Mouse (Mus musculus) kidney, postnatal 4 days (tissue): ENCODE data around the gene Asic3.
A peak's percentile ranks its signal among the peaks of the same experiment; 100 is the strongest.

Source experiments
- DNase-seq, 2 experiments: peaks; one replicate each; pipeline ENCODE4 v3.0.0; 2021; ENCODE audit warnings: mixed read lengths in 2 of 2

Asic3 gene

DNA sequence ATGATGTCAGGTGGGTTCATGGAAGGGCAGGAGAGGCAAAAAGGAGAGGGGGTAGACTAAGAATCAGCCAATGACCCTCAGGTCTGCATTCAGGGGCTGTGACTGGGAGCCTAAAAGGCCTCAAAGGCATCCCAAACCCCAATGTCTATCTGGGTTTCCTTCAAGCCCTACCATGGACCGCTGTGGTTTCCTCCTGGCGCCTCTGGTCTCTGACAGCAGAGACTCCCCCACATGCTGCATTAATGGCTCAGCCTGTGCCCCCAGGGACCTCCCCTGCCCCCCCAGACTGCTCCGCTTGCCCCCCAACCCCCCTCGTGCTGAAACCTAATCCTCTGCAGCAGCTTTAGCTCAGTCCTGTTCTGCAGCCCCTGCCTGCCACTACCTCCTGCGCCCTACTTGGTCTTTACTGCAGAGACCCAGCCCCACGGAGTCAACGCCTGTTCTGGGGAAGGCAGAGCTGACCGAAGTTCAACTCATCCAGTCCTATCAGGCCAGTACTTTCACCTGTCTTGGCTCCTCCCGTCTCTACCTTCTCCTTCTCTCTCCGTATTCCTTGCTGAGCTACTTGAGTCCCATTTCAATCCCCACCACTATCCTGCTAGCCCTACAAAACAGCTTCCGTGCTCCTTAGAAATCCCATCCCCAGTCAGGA, at the start of gene Asic3:
Asic3 (plus strand) TSS at position 351 of the 652 bp plus-strand sequence.
- peak; percentile 43 to 55 for DNase-seq

DNA sequence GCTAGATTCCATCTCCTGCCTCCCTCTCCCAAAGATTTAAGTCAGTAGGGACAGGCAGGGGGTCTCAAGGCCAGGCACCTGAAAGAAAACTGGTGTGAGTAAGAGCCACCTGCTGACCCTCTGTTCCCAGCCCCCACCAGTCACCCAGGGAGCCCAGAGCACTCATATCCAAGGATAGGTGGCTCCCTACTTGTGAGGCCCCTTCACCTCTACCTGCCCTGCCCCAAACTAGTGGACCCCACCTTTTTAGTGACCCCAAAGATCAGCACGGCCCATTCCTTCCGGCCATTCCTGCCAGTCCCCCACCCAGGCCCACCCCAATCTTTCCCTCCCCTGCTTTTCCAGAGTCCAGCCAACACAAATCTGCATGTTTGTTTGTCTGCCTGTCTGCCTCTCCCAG, 49.7 kb upstream of the Asic3 start:
- no peak for DNase-seq

DNA sequence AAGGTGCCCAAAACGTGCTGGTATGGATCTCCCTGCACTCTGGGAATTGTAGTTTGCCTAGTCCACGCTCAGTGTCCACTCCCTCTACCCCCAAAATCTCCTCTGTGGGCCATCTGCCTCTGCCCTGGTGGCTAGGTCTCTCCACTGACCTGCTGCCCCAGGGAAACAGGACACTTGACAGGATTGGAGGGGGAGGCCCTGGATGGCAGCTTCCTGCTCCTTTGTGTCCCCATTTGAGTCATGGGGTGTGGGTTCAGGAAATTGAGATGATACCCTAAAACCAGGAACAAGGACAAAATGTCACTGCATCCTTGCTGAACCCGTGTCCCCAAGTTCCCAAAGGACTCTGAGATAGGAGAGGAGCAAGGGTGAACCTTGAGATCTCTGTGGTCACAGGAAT, 49.1 kb upstream of the Asic3 start:
- DNase-seq, result no peak

DNA sequence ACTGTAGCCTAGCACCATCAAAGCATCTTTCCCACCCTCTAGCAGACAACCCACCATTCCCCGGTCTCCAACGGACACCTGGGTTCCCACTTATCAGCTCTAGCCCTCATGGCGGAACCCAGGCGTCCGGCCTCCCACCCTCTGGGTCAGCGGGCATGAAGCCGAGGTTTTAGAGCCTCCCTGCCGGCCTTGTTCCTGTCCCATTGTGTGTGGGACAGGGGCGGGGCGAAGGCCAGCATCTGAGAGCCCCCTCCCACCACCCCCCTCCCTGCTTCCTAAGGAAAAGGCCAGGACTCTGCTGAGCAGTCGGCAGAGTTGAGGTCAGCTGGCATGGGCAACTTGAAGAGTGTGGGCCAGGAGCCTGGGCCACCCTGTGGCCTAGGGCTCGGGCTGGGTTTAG, 48.7 kb upstream of the Asic3 start, which contains the start of gene Nos3:
Nos3 (plus strand) TSS at position 303 of the 400 bp plus-strand sequence.
- peak; percentile 55 to 74 for DNase-seq

DNA sequence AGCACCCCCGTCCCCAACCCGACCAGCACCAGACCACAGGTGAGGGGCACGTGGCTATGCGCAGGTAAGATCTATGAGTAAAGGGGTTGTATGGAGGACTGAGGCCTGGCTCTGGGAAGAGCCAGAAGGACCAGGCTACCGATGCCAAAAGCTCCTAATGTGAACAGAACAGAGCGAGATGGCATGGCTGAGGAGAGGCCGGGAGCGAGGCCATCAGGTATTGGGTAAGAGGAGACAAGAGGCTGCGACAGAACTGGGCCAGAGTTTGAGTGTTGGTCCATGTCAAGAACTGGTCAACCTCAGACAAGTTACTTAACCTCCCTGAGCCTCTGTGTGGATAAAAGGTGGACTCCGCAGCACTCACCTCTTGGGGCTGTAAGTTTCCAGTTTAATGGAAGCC, 48.2 kb upstream of the Asic3 start:
- DNase-seq, result no peak

DNA sequence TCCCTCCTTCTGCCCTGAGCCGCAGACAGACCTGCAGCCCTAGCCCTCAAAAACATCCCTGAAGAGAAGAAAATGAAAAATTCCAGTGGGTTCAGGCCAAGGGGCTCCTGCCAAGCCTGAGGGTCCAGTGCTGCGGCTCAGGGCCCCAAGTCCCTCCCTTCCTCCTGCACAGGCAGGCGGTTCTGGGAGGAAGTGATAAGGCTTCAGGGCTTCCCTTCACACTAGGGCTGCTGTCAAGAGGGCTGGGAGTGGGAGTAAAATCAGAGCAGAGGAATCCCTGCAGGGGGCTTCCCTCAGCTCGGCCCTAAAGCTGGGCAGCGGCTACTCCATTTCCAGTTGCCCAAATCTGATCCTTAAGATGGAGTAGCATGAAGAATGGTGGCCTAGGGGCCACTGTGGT, 47.7 kb upstream of the Asic3 start:
- DNase-seq, result peak in 1 of 2 experiments; percentile 27

DNA sequence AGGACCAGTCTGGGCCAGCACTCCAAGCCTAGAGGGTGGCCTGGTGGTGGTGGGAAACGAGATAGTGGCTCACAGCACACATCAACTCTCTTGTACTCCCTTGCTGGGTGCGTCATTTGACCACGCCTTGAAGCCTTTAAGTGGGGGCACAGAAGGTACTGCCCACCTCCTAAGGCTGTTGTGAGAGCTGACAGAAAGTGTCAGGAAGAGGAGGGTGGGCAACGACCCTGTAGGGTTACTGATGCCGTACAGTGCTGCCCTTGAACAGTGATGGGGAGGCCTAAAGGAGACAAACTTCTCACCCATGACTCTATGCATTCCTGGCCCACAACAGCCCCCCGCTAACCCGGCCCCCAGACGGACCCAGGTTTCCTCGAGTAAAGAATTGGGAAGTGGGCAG, 46.8 kb upstream of the Asic3 start:
- DNase-seq, result no peak

DNA sequence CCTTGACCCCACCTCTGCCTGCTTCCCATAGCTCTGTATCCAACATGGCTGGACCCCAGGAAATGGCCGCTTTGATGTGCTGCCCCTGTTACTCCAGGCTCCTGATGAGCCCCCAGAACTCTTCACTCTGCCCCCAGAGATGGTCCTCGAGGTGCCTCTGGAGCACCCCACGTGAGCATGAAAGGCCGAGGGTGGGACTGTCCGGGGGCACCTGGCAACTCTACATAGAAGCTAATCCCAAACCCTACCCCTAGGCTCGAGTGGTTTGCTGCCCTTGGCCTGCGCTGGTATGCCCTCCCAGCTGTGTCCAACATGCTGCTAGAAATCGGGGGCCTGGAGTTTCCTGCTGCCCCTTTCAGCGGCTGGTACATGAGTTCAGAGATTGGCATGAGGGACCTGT, 43.4 kb upstream of the Asic3 start:
- no peak for DNase-seq

DNA sequence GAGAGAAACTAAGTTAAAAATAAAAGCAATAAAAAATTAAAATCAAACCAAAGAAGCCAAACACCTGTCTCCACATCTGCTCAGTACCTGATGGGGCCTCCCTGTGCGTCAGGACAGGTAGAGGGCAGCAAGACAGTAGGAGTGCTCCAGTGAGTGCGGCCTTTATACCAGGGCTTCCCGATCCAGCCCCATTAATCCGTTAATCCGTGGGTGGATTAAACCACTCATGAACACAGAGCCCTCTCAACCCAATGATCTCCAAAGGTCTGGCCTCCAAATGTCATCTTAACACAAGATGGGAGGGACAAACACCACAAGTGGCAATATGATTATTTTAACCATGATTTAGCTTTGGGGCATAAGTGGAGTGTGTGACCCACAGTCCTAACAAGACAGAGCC, 39.4 kb upstream of the Asic3 start:
- no peak for DNase-seq

DNA sequence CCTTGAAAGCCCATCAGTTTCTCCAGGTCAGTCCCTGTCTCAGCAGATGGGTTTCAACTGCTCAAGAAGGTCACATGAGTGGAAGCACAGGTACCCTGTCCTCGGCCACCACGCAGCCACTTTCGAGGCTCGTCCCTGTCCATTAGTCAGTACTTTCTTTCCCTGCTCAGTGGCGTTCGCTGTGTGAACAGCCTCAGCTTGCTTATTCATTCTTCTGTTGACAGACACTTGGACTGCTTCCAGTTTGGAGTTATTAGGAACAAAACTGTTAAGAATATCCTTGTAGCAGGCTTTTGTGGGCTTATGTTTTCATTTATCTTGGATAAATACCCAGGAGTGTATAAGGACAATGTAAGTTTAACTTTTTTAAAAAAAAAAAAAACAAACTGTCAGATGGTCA, 39.0 kb upstream of the Asic3 start:
- DNase-seq, result no peak

DNA sequence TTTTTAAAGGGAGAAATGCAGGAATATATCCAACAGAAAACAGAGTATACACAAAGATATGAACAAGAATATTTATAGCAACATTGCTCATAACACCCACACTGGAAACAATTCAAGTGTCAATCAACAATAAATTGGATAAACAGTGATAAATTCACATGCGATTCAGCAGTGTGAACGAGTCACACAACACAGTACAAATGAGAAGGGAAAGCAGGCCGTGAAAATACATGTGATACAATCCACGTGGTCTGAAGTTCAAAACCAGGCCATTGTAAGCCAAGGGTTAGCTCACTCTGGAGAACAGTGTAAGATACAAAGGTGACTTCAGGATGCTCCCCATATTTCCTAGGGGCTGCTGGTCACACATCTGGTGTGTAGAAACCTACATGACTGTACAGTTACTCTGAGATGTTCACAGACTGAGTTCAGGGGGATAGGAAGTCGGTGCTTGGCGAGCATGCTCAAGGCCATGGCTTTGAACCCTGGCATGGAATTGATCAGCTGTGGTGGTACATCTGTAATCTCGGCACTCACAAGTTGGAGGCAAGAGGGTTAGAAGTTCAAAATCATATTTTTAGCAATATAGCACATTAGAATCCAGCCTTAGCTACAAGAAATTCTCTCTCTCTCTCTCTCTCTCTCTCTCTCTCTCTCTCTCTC, 38.4 kb upstream of the Asic3 start:
- no peak for DNase-seq

DNA sequence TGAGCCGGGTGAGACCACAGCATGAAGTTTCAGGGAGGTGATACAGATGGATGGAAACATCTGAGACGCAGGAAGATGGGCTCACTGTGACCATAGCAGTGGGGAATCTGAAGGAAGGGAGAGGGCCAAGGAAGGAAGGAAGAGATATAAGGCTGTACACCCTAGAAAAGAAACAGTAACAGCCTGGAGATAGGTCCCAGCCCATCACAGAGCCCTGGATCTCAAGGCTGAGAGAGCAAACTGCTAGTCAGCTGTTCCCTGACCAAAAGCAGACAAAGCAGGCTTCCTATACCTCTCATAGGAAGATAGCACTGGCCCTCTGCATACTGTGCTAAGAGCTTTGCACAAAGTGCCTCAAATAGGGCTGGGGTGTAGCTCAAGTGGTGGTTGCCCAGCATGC, 34.5 kb upstream of the Asic3 start:
- no peak for DNase-seq

DNA sequence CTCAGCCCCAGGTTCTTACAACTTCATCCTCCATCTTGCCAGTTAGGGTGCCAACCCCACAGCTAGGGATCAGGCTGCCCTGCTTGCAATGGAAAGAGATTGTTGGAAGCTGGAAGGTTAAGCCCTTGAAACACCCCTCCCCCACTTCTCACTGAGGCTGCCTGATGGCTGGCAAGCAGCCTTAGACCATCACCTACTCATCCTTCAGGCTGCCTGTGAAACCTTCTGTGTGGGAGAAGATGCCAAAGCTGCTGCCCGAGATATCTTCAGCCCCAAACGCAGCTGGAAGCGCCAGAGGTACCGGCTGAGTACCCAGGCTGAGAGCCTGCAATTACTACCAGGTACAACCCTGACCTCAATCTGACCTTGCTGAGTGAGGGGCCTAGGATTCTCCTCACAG, 33.7 kb upstream of the Asic3 start:
- no peak for DNase-seq

DNA sequence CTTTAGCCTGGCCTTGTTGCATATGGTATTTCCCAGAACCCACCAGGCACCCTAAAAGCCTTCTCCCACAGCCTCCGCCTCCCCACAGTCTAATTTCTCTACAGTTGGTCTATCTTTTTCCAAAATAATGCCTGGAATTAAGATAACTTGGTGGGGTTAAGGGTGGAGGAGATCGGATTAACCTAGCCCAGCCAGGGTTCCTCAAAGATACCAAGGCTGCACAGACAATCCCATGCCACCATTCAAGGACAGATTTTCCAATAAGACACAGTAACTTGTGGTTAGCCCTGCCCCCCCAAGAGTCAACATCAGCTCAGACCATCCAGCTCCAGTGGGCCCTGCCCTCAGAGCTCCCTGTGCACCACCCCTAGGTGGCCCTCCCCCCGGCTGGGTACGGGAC, 32.7 kb upstream of the Asic3 start:
- DNase-seq, result no peak

DNA sequence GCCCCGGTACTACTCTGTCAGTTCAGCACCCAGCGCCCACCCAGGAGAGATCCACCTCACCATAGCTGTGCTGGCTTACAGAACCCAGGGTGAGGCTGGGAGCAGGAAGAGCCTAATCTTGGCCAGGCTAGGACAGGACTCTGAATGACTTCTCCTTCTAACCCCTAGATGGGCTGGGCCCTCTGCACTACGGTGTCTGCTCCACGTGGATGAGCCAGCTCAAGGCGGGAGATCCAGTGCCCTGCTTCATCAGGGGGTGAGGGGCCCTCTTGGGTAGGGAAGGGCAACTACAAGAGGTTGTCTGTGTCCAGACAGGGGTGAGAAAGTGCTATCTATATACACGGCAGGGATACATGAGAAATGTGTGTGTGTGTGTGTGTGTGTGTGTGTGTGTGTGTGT, 31.7 kb upstream of the Asic3 start:
- DNase-seq, result no peak

DNA sequence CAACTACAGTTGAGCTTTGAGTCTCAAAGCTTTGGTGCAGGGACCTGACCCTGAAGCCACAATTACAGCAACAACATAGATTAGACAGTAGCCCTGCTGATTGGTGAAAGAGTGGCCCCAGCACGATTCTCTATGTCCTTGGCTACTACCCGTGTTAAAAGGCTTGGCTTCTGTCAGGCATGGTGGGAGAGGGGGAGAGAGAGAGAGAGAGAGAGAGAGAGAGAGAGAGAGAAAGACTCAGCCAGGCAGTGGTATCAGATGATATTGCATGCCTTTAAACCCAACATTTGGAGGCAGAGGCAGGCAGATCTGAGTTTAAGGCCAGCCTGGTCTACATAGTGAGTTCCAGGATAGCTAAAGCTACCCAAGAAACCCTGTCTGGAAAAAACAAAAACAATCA, 31.2 kb upstream of the Asic3 start:
- no peak for DNase-seq

DNA sequence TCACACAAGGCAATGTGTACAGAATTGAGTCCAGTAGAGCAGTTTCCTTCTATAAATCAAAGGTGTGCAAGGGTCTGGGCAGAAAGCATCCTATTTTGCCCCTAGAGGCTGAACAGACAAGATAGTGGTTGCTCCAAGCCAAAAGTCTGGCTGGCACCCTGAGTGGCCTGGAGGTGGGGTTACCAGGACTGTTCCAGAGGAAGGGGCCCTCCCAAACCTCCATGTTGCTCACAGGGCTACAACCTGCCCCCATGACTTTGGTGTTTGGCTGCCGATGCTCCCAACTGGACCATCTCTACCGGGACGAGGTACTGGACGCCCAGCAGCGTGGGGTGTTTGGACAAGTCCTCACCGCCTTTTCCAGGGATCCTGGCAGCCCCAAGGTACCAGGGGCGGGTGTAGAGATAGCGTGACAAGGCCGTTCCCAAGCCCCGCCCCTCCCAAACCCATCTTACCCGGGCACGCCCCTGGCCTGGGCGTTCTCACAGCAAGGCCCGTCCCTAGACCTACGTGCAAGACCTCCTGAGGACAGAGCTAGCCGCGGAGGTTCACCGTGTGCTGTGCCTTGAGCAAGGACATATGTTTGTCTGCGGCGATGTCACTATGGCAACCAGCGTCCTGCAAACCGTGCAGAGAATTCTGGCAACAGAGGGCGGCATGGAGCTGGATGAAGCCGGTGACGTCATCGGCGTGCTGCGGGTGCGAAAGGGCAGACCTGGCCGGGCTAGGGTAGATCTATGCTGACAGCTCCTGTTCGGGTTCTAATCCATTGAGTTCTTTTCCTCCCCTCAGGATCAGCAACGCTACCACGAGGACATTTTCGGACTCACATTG, 29.9 kb upstream of the Asic3 start:
- peak; percentile 94 to 95 for DNase-seq

DNA sequence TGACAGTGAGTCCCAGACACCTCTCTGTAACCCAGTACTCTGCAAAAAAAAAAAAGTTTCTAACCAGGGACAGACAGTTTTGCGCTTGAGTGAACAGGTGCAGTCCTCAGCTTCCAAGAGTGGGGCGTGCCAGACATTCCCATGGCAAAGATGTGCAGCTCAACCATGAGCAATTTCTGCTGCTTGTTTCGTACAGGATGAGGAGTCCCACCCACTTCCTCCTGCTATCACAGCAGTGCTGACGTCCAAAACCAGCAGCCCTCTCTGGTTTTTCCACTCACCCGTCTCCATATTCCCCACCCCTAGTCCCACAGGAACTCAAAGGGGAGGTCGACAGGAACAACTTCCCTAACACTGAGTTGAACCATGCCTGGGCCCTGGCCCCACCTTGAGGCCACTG, 28.8 kb upstream of the Asic3 start:
- peak; percentile 28 to 55 for DNase-seq

DNA sequence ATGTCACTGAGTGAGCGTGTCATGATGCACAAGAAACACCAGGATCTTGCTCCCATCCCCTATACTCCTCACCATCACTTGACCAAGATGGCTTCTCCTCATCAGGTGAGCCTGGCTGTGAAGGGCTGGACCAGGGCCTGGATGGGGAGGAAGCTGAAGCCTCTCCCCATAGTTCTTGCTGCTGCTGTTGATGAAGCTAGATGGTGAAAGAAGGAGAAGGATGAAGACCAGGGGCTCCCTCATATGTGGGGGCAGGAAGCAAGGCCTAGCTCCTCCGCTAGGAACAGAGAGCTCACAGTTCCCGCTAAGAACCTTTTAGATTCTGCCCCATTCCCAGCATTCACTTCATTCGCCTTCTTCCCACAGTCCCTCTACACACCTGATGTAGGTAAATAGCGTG, 27.8 kb upstream of the Asic3 start:
- DNase-seq, result no peak

DNA sequence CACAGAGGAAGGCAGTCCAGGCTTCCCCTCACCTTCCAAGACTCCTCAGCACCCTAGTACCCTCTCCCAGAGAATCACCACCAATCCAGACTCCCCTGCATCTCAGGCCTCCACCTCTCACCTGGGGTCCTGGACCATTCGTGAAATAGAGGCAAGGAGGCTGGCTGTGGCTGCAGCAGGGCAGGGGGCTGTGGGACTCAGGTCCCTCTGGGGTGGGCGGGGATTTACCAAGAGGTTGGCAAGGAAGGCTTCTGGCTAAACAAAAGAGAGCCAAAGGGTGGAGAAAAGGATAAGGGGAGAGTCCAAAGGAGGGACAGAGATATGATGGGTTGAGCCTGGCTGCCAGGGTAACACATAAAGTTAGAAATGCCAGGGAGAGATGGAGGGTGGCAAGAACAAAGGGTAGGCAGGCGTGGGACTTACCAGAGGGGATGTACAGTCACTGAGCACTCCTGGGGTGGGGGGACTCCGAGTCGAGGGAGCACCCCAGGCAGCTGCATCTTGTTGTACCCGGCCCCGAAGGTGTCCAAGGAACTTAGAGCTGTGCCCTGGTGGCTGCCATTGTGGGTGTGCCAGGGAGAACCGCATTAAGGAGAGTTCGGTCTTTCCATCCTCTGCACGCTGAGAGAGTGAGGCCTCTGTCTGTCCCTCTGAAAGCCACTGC, 27.2 kb upstream of the Asic3 start:
- DNase-seq, result no peak

DNA sequence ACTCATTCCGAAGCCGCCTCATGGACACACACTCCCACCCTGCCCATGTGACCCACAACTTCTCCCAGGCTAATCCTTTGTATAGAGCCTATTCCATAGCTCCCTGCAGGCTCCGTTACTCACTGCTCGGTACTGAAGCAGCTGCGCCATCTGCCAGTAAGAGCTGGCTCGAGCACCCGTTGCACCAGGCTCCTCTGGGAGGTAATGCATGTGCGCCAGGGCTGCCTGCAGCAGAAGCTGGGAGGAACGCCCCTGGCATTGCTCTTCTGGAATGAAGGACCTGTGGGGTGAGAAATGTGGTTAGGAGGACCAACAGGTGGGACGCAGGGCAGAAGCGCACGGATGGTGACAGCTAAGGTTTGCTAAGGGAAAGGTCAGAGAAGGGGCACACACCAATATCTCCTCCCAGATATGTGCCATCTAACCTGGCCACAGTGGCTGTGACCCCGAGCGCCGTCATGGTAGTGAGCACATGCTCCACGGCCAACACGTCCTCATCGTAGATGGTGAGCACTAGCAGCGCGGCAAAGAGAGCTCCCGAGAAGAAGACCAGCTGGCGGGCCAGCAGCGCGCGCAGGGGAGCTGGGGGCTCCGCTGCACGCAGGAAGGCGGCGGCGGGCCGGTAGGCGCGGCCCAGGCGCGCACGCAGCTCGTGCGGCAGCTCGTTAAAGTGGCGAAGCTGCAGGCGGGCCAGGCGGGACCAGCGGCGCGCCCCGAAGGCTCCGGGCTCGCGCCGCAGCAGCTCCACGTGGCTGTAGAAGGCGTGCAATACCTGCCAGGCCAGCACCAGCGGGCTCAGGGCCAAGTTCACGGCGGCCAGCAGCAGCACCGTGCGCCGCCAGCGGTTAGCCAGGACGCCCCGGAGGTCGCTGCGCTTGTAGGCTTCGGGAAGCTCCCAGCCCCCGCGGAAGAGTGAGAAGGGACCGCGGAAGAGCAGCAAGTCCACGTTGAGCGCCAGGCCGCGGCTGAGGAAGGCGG, 25.6 kb upstream of the Asic3 start:
- peak; percentile 71 to 79 for DNase-seq
